Mouse (Mus musculus) heart, embryonic 11.5 days (tissue): ENCODE data around the gene Xpo4. TPM values are rescaled to one million over a fixed set of nuclear protein-coding genes. Genes with fewer than 3 reads are reported as not detected.

Experiments used
- ATAC-seq: fragments of 200-750 bp; cut with Nextera tagmentation; replicated peaks from 2 replicates; pipeline ENCODE4 v1.8.0; 2017; ENCODE audit warnings: moderate library complexity; ENCODE audit not compliant: insufficient number of reproducible peaks, low FRiP score, low TSS enrichment
- H3K27ac ChIP-seq: fragments of 300-500 bp; sonication (generic); 2 replicates; pipeline ENCODE4 v1.5.1; 2014; ENCODE audit warnings: mild to moderate bottlenecking, low read depth, low read length
- H3K27me3 ChIP-seq: fragments of 300-500 bp; sonication (generic); 2 replicates; pipeline ENCODE4 v1.6.1; 2014; ENCODE audit warnings: mild to moderate bottlenecking, low read length, mixed read lengths; ENCODE audit not compliant: control insufficient read depth, insufficient read depth
- H3K36me3 ChIP-seq: fragments of 300-500 bp; sonication (generic); 2 replicates; pipeline ENCODE4 v1.6.1; 2014; ENCODE audit warnings: mild to moderate bottlenecking, low read length, moderate library complexity, mixed read lengths; ENCODE audit not compliant: control insufficient read depth, insufficient read depth
- H3K4me1 ChIP-seq: fragments of 300-500 bp; sonication (generic); 2 replicates; pipeline ENCODE4 v1.6.1; 2014; ENCODE audit warnings: low read length; ENCODE audit not compliant: control insufficient read depth, insufficient read depth
- H3K4me2 ChIP-seq: fragments of 300-500 bp; sonication (generic); 2 replicates; pipeline ENCODE4 v1.6.1; 2014; ENCODE audit warnings: mild to moderate bottlenecking, moderate library complexity
- H3K4me3 ChIP-seq: fragments of 300-500 bp; sonication (generic); 2 replicates; pipeline ENCODE4 v1.5.1; 2014; ENCODE audit warnings: low read depth, low read length
- H3K9ac ChIP-seq: fragments of 300-500 bp; sonication (generic); 2 replicates; pipeline ENCODE4 v1.6.1; 2014; ENCODE audit warnings: mild to moderate bottlenecking, low read depth, low read length, moderate library complexity
- H3K9me3 ChIP-seq: fragments of 300-500 bp; sonication (generic); replicated peaks from 2 replicates; pipeline ENCODE4 v1.6.1; 2016; ENCODE audit warnings: low read length; ENCODE audit not compliant: control insufficient read depth
- WGBS: fragments of 180-500 bp; shearing (Covaris S2); extraction: QIAGEN DNeasy Blood & Tissue Kit; methylation state at CpG from one replicate; pipeline ENCODE4 v1.1.7; 2014; ENCODE audit not compliant: insufficient replicate concordance; 5-methylcytosine and 5-hydroxymethylcytosine counted together
- polyA plus RNA-seq: library from polyadenylated mRNA; unstranded; fragments of >200 nt; fragmentation: Nextera tagmentation; extraction: Ambion mirVana; gene quantifications from 2 replicates; pipeline ENCODE4 v1.2.1, GENCODE M21; 2014

Xpo4 gene
- polyA plus RNA-seq, 1 experiment from 2014 or later: 23.7 TPM

DNA sequence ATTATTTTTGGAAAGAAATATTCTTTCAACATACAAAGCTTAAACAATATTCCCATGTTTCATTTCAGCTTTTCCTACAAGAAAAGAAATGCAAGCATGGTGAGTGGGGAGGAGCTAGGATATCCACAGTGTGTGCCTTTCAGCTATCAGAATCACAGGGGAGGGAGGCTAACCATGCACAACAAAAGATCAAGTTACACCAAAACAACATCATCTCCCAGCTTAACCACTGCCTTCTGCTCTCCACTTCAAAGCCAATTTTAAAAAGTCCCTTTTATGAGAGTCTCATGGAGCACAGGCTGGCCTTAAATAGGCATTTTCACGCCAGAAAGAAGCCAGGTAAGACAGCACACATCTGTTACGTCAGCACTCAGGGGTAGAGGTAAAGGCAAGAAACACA lies 54.2 kb downstream of the Xpo4 start:
- H3K27me3 ChIP-seq: peaks cover 3% of the 10 kb centered on the region; the same call in 1 of the 2 replicates
- ATAC-seq: no peak
- no peaks in the 10 kb centered on the region for H3K36me3 ChIP-seq
- peaks cover 11% of the 10 kb centered on the region for H3K4me1 ChIP-seq
- 78% methylated on average over 2 of the region's 2 CpGs for WGBS
- H3K27ac ChIP-seq: no peak overlapping the region
- no peak overlapping the region for H3K4me3 ChIP-seq
- H3K9ac ChIP-seq: no peak overlapping the region
- no peaks in the 10 kb centered on the region for H3K9me3 ChIP-seq
- no peak overlapping the region for H3K4me2 ChIP-seq

DNA sequence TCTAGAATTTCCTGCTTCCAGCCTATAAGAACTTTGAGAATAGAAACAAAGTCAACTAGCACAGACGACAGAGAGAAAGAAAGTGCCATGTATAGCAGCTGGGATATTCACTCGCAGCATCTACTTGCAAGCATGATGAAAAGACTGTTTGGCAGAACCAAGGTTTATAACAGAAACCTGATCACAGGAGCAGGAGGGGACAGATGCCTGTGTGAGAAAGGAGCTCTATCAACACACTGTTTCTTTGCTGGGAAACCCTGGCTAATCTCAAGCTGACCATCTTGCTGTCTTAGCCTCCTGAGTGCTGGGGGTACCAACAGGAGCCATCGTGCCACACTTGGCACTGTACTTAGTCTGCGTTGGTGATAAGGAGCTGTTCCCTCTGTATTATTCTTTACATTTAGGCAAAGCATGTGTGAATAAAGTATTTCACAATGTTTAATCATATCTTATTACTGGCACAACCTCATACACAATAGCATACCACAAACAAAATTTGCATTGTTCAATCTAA lies 55.4 kb downstream of the Xpo4 start:
- WGBS: 55% methylated on average over 4 of the region's 4 CpGs
- no peak for ATAC-seq
- Histone ChIP-seq H3K9me3 (no peaks in the 10 kb centered on the region), H3K4me3 (no peak overlapping the region), H3K36me3 (no peaks in the 10 kb centered on the region), H3K4me2 (no peak overlapping the region), H3K9ac (no peak overlapping the region), H3K4me1 (peaks cover 11% of the 10 kb centered on the region), H3K27ac (no peak overlapping the region), H3K27me3 (peaks cover 3% of the 10 kb centered on the region; the same call in 1 of the 2 replicates)

DNA sequence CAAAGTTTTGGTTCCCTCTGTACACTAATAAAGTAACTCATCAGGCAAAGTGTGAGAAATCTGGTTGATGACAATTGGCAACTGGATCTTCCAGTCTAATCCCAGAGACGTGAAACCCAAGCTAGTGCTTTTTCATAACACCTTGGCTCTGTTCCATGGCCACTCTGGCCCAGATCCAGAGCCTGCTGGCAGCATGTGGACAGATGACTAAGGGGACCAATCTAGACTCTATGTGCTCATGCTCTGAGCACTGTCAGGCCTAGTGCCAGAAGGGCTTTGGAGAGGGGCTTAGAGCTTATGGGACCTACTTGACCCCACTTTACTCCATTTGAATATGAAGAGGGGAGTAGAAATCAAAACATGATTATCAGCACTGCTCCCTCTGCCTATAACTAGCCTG lies 57.7 kb downstream of the Xpo4 start:
- Histone ChIP-seq H3K27ac (no peak overlapping the region), H3K4me3 (no peak overlapping the region), H3K9ac (no peak overlapping the region), H3K36me3 (peaks cover 4% of the 10 kb centered on the region; the same call in 1 of the 2 replicates), H3K4me2 (no peak overlapping the region), H3K4me1 (peaks cover 11% of the 10 kb centered on the region), H3K9me3 (no peaks in the 10 kb centered on the region), H3K27me3 (peaks cover 3% of the 10 kb centered on the region; the same call in 1 of the 2 replicates)
- ATAC-seq: peak; percentile 77
- WGBS: 17% methylated on average over 1 of the region's 1 CpGs

DNA sequence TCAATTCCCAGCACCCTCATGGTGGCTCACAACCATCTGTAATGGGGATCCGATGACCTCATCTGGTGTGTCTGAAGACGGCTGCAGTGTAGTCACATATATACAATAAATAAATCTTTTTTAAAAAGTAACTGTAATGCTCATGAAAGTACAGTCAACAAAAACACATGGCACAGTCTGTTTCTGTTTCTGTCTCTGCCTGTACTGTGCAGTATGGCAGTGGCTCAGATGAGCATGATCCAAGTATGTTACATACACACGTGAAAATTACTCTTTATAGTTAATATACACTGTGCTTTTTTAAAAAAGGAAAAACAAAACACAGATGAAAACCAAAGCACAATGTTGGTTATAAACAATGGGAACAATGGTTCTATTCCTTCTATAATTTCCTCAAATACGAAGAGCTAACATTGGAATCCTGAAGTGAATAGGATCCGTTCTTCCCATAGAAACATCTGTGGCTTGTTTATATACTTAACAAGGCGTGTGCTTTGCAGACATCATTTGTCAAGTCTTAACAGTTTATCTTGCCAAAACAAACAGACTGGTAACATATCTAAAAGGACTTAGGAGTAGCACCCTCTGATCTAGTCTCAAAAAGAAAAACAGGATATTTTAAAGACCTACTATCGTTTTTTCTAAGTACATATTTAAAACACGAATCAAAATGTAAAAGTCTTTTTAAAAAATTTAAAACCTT lies 58.4 kb downstream of the Xpo4 start:
- 63% methylated on average over 8 of the region's 8 CpGs for WGBS
- H3K36me3 ChIP-seq: peaks cover 4% of the 10 kb centered on the region; the same call in 1 of the 2 replicates
- H3K9ac ChIP-seq: no peak overlapping the region
- peaks cover 3% of the 10 kb centered on the region; the same call in 1 of the 2 replicates for H3K27me3 ChIP-seq
- H3K9me3 ChIP-seq: no peaks in the 10 kb centered on the region
- H3K4me1 ChIP-seq: peaks cover 11% of the 10 kb centered on the region
- H3K27ac ChIP-seq: no peak overlapping the region
- no peak overlapping the region for H3K4me3 ChIP-seq
- ATAC-seq: no peak
- no peak overlapping the region for H3K4me2 ChIP-seq

DNA sequence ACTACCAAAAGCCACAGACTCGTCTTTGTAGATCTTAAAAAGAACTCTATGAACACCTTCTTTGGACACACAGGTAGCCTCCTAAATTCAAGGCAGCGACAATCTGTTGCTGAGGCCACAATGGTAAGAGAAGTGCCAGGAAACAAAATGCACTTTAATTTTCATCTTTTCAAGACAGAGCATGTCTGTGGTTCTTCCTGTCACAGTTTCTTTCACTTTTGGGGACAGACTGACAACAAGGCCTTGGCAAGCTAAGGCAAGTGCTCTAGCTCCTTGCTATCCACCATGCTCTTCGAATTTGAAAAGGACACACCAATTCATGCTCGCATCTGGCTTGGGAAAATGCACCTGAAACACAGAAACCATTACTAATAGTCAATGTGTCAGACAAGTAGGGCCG lies 72.0 kb downstream of the Xpo4 start:
- 90% methylated on average over 5 of the region's 5 CpGs for WGBS
- H3K9me3 ChIP-seq: no peaks in the 10 kb centered on the region
- no peaks in the 10 kb centered on the region for H3K4me1 ChIP-seq
- H3K27me3 ChIP-seq: no peaks in the 10 kb centered on the region
- ATAC-seq: no peak
- H3K27ac ChIP-seq: no peak overlapping the region
- peaks cover 21% of the 10 kb centered on the region for H3K36me3 ChIP-seq
- H3K4me3 ChIP-seq: no peak overlapping the region
- no peak overlapping the region for H3K9ac ChIP-seq
- no peak overlapping the region for H3K4me2 ChIP-seq

DNA sequence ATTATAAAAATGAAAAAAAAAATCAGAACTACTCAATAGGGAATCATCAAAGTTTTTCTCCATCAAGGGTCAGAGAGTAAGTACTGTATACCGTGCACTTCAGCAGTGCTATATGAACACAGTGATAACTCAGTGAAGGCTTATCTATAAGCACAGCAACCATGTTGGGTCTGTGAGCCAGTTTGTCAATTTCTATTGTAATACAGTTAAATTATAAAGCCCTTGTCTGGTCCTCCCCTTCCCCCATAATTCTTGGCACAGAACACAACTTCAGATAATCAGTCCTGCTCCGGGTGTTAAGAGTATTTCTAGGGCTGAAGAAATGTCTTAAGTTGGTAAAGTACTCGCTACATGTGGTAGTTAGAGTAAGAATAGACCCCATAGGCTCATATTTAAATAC lies 73.4 kb downstream of the Xpo4 start:
- Histone ChIP-seq H3K9me3 (no peaks in the 10 kb centered on the region), H3K4me1 (no peaks in the 10 kb centered on the region), H3K9ac (no peak overlapping the region), H3K4me3 (no peak overlapping the region), H3K27ac (no peak overlapping the region), H3K36me3 (peaks cover 20% of the 10 kb centered on the region), H3K4me2 (no peak overlapping the region), H3K27me3 (no peaks in the 10 kb centered on the region)
- WGBS: 89% methylated on average over 3 of the region's 3 CpGs
- no peak for ATAC-seq

DNA sequence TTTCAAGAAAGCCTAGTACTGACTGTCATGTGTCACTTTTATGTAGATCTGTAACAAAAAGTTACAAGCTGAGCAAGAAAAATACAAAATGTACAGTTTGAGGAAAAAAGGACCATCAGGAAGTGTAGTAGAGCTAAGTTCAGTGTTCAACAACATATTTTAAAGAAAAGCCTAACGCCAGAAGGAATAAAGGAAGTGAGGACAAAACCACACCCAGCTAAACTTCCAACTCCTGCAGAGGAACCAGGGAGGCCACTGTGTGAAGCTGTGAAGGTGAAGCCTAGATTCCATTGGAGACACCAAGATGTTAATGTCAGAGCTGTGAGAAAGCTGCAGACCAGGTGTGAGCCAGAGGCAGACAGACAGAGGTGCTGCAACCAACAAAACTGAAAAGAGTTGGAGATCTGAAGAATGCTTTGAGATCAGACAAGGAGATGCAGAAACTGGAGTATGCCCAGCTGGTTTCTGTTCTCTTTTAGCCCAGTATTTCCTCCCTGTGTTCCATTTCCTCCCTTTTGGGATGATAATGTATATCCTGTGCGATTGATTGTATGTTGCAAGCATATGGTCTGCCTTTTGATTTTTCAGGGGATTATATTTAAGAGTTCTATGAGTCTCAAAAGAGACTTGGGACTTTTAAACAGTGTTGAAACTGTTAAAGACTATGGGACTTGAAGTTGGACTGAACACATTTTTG lies 88.7 kb downstream of the Xpo4 start:
- WGBS: 92% methylated on average over 2 of the region's 2 CpGs
- no peak overlapping the region for H3K9ac ChIP-seq

DNA sequence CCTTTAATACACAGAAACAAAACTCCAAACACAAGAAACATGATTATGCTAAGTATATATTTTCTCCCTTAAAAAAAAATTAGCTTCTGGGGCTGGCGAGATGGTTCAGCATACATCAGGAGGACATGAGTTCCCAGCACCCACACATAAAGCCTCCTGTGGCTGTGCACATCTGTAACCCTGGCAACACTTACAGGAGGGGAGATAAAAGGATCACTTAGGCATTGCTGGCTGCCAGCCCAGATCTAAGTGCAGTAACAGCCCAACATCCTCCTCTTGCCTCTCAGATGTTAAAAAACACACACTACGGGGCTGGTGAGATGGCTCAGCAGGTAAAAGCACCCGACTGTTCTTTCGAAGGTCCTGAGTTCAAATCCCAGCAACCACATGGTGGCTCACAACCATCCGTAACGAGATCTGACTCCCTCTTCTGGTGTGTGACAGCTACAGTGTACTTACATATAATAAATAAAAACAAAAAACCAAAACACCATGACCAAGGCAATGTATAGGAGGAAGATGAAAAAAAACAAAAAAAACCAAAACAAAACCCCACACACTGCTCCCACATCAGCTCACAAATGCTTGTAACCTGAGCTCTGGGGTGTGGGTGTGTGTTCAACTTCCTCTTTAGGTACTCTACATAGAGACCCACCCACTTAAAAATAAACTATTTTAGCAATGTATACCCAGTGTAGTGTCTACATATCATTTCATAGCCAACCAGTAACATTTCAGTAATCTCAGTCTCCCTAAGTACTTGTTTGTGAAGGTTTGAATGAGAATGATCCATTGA lies 90.2 kb downstream of the Xpo4 start:
- no peak for ATAC-seq
- H3K4me3 ChIP-seq: no peak overlapping the region
- H3K27me3 ChIP-seq: no peaks in the 10 kb centered on the region
- peaks cover 5% of the 10 kb centered on the region for H3K9me3 ChIP-seq
- no peak overlapping the region for H3K27ac ChIP-seq
- no peak overlapping the region for H3K4me2 ChIP-seq
- peaks cover 5% of the 10 kb centered on the region; the same call in 1 of the 2 replicates for H3K4me1 ChIP-seq
- H3K36me3 ChIP-seq: peaks cover 12% of the 10 kb centered on the region
- WGBS: 79% methylated on average over 6 of the region's 6 CpGs
- H3K9ac ChIP-seq: no peak overlapping the region

More for the DNA sequence above, 88.7 kb downstream of the Xpo4 start:
- H3K9me3 ChIP-seq: peaks cover 5% of the 10 kb centered on the region
- H3K4me2 ChIP-seq: no peak overlapping the region
- H3K4me1 ChIP-seq: no peaks in the 10 kb centered on the region
- no peaks in the 10 kb centered on the region for H3K27me3 ChIP-seq
- H3K36me3 ChIP-seq: peaks cover 12% of the 10 kb centered on the region
- H3K27ac ChIP-seq: no peak overlapping the region
- ATAC-seq: no peak
- H3K4me3 ChIP-seq: no peak overlapping the region
